Mouse (Mus musculus): Measurements from ENCODE around the gene Abcb4. TPM values are rescaled to one million over a fixed set of nuclear protein-coding genes. Genes with fewer than 3 reads are reported as not detected.
"Not testable (repeated sequence)": the region's sequence is repeated elsewhere in the genome, so short reads cannot be mapped to it uniquely, and the experiment has no call there.

Gene Abcb4
- total RNA-seq (2012; rRNA removed) (0.38 and 0.68 TPM in 2 replicates), total RNA-seq (2014; rRNA removed) (0.24 and 0.27 TPM in 2 replicates), polyA plus RNA-seq (2012; ENCODE audit: insufficient read length, low read depth) (0.29 and 0.37 TPM in 2 replicates)

DNA sequence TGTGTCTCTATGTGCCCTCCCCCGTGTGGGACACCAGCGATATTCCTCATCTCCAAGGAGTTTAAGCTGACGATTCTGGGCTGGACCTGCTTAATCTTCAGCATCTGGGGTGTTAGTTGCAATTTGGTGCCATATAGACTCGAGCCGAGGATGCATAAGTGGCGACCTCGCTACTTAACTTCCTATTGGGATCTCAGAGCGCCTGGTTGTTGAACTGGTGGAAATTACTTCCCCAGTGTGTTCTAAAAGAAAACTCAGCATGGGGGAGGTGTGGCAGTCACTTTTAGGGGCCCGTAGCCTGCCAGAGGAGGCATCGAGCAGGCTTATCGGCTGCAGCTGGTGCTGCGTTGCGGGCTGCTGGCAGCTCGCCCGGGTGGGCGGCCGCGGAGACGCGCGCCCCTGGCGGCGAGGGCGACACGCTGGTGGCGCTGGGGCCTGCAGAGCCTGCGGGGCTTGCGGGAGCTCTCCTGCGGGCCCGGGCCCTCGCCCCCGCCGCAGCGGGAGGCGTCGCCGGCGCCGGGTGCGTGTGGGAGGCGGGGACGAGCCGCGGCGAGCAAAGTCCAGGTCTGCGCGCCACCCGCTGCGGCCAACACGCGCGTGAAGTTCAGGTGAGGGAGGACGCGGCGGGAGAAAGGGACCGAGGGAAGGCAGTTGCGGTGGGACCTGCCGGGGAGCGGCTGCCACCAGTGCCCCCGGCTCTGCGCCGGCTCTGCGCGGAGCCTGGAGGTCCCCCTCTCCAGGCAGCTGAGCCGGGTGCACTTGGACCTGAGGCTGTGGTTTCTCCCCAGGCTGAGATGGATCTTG is at the start of gene Abcb4:
Gene Abcb4, plus strand, starts transcription at position 418 of the 804 bp plus-strand sequence.
- no peak for DNase-seq (ENCODE audit: extremely low read depth)
- Histone ChIP-seq H3K79me2 (replicated peaks; ENCODE audit: control insufficient read depth, extremely low read depth, insufficient read depth, poor library complexity, severe bottlenecking) (no peaks in the 10 kb centered on the region), H3K4me1 (ENCODE audit: control insufficient read depth in 1 of 2, insufficient read depth in 2 of 2) (peaks cover 0 to 12% of the 10 kb centered on the region in 2 experiments; a peak in 1 of 4 replicates), H3K27ac (ENCODE audit: insufficient read depth, low read depth) (no peak within 1 kb of the TSS), H3K36me3 (replicated peaks in 1 of 2; ENCODE audit: control insufficient read depth in 1 of 2, insufficient read depth in 1 of 2, low read length in 1 of 2) (no peaks in the 10 kb centered on the region), H3K27me3 (replicated peaks) (no peaks in the 10 kb centered on the region), H3K9ac (ENCODE audit: insufficient read depth, low read depth) (no peak within 1 kb of the TSS; the same call in 1 of the 2 replicates), H3K4me2 (ENCODE audit: insufficient read depth, low read depth, poor library complexity, severe bottlenecking) (peak within 1 kb of the TSS; percentile 50), H3K4me3 (replicated peaks in 1 of 3; ENCODE audit: low read depth in 2 of 3, low read length in 2 of 3, poor library complexity in 1 of 3) (peak within 1 kb of the TSS in 2 of 3 experiments; percentile 44 to 52), H3K9me3 (replicated peaks; ENCODE audit: low read length) (no peaks in the 10 kb centered on the region)
- dilution Hi-C loops (cut with MboI; ENCODE audit: extremely low pct_ligation_motif_present, extremely low pct_unique_long_range_greater_than_20kb, low sequenced_read_pairs) (no loop called here), in situ Hi-C loops (cut with MboI; ENCODE audit: low pct_ligation_motif_present, low pct_unique_long_range_greater_than_20kb, low sequenced_read_pairs) (no loop called here)
- TF ChIP-seq HCFC1 (IDR thresholded peaks at IDR 0.05; ENCODE audit: low read depth, low read length) (no peak), ETS1 (conservative IDR thresholded peaks at IDR 0.05; ENCODE audit: low read depth, low read length) (no peak), TCF12 (IDR thresholded peaks at IDR 0.05; ENCODE audit: low read depth, low read length) (0 out of 2 replicates have a peak, but pooled peaks have one; percentile 6), CTCF (conservative IDR thresholded peaks at IDR 0.05 in 1 of 2, IDR thresholded peaks at IDR 0.05 in 1 of 2; ENCODE audit: low read depth in 2 of 2, low read length in 2 of 2) (peak in 1 of 2 experiments; percentile 43; a peak in 2 of 4 replicates), JUND (conservative IDR thresholded peaks at IDR 0.05; ENCODE audit: low read depth, low read length) (no peak), JUN (IDR thresholded peaks at IDR 0.05; ENCODE audit: insufficient read depth, low read depth, low read length) (no peak), MEF2A (IDR thresholded peaks at IDR 0.05; ENCODE audit: borderline replicate concordance, low read depth, low read length) (no peak)

DNA sequence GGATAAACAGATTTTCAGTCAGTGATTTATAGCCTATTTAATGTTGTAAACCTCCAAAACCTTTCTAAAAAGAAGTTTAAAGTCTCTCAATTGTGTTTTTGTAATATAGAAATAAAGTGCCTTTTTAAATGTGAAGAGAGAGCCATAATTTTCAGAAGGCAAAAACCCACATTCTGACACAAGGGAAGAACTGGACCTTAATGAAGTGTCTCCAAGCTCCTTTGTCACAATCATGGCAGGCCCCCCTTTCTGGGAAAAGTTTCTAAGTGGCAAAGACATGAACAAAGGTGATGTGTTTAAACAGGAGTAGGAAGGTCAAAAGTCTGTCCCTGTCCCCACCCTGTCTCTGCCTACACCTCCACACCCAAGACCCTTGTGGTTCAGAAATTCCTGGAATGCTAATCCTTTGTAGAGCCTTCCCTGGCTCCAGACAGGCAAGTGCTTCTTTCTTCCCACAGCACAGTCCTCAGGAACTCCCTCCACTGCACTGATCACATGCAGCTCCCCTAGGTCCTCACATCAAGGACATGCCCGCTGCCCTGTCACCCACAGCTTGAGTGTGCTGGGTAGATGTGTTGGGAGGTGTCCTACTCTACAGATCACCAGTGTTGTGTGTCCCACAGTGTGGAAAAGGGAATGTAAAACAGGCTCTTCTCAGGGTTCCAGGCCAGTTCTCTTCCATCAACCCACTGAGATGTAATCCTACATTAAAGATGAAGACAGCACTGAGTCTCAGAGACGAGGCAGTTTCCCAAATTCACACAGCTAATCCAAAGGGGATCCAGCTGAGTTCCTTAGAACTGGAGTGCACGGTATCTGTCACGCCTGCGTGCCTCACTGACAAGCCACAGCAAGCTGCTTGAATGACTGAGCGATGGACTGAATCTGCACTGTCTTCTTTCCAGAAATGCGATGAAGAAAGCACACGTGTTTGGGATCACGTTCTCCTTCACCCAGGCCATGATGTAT is 44.6 kb upstream of the Abcb4 start:
- H3K79me2 ChIP-seq (replicated peaks; ENCODE audit: control insufficient read depth, extremely low read depth, insufficient read depth, poor library complexity, severe bottlenecking); dilution Hi-C loops (cut with MboI; ENCODE audit: extremely low pct_ligation_motif_present, extremely low pct_unique_long_range_greater_than_20kb, low sequenced_read_pairs); H3K36me3 ChIP-seq (replicated peaks in 1 of 2; ENCODE audit: control insufficient read depth in 1 of 2, insufficient read depth in 1 of 2, low read length in 1 of 2); H3K9me3 ChIP-seq (replicated peaks; ENCODE audit: low read length); H3K4me1 ChIP-seq (ENCODE audit: control insufficient read depth in 1 of 2, insufficient read depth in 2 of 2); H3K9ac ChIP-seq (ENCODE audit: insufficient read depth, low read depth); H3K4me2 ChIP-seq (ENCODE audit: insufficient read depth, low read depth, poor library complexity, severe bottlenecking); H3K27me3 ChIP-seq (replicated peaks); H3K4me3 ChIP-seq (replicated peaks in 1 of 3; ENCODE audit: low read depth in 2 of 3, low read length in 2 of 3, poor library complexity in 1 of 3); DNase-seq (ENCODE audit: extremely low read depth); H3K27ac ChIP-seq (ENCODE audit: insufficient read depth, low read depth): not testable (repeated sequence)
- in situ Hi-C loops (cut with MboI; ENCODE audit: low pct_ligation_motif_present, low pct_unique_long_range_greater_than_20kb, low sequenced_read_pairs): loop anchor here (25.0 kb wide), 2 partner anchors 162 to 362 kb away; no protein-coding TSS in a partner anchor

DNA sequence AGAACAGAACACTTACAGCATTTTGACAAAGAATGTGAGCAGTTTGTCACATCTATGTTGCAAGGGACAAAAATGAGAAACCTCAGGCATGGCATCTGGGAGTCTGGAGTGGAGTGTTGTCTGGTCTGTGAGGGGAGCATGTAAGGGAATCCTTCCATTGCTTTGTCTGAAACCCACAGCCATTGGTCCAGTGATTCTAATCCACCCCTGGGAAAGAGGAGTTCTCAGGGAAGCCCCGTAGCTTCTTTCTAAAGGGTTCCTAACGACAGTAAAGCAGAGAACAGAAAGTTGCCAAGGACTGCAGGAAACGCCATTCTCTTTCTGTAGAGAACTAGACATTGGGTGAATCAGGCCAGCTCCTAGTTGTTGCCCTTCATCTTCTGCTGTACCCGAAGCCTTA is 42.7 kb upstream of the Abcb4 start:
- dilution Hi-C loops (cut with MboI; ENCODE audit: extremely low pct_ligation_motif_present, extremely low pct_unique_long_range_greater_than_20kb, low sequenced_read_pairs) (no loop called here), in situ Hi-C loops (cut with MboI; ENCODE audit: low pct_ligation_motif_present, low pct_unique_long_range_greater_than_20kb, low sequenced_read_pairs) (no loop called here)
- H3K4me3 ChIP-seq (replicated peaks in 1 of 3; ENCODE audit: low read depth in 2 of 3, low read length in 2 of 3, poor library complexity in 1 of 3): no peak overlapping the region
- no peaks in the 10 kb centered on the region for H3K27me3 ChIP-seq (replicated peaks)
- H3K4me2 ChIP-seq (ENCODE audit: insufficient read depth, low read depth, poor library complexity, severe bottlenecking): no peak overlapping the region
- no peaks in the 10 kb centered on the region for H3K79me2 ChIP-seq (replicated peaks; ENCODE audit: control insufficient read depth, extremely low read depth, insufficient read depth, poor library complexity, severe bottlenecking)
- H3K9ac ChIP-seq (ENCODE audit: insufficient read depth, low read depth): no peak overlapping the region
- DNase-seq (ENCODE audit: extremely low read depth): no peak
- no peaks in the 10 kb centered on the region for H3K9me3 ChIP-seq (replicated peaks; ENCODE audit: low read length)
- H3K36me3 ChIP-seq (replicated peaks in 1 of 2; ENCODE audit: control insufficient read depth in 1 of 2, insufficient read depth in 1 of 2, low read length in 1 of 2): peaks cover 0 to 4% of the 10 kb centered on the region in 2 experiments
- H3K4me1 ChIP-seq (ENCODE audit: control insufficient read depth in 1 of 2, insufficient read depth in 2 of 2): no peaks in the 10 kb centered on the region
- no peak overlapping the region for H3K27ac ChIP-seq (ENCODE audit: insufficient read depth, low read depth)
- TF ChIP-seq ZMIZ1 (IDR thresholded peaks at IDR 0.05; ENCODE audit: low read depth, low read length): no peak
- no peak for TF ChIP-seq MAZ (IDR thresholded peaks at IDR 0.05; ENCODE audit: low read depth, low read length)
- TF ChIP-seq USF1 (IDR thresholded peaks at IDR 0.05; ENCODE audit: low read depth, low read length): no peak
- no peak for TF ChIP-seq MYC (IDR thresholded peaks at IDR 0.05; ENCODE audit: low read depth, low read length)
- TF ChIP-seq JUN (IDR thresholded peaks at IDR 0.05; ENCODE audit: insufficient read depth, low read depth, low read length): no peak
- TF ChIP-seq ZC3H11A (IDR thresholded peaks at IDR 0.05; ENCODE audit: low read depth, low read length): no peak
- no peak for TF ChIP-seq POLR2A (IDR thresholded peaks at IDR 0.05; ENCODE audit: low read depth, low read length)
- TF ChIP-seq TCF12 (IDR thresholded peaks at IDR 0.05; ENCODE audit: low read depth, low read length): no peak
- TF ChIP-seq CHD1 (IDR thresholded peaks at IDR 0.05; ENCODE audit: low read depth, low read length): no peak
- no peak for TF ChIP-seq KAT2A (IDR thresholded peaks at IDR 0.05; ENCODE audit: insufficient replicate concordance, low read length)
- TF ChIP-seq EP300 (IDR thresholded peaks at IDR 0.05; ENCODE audit: low read length): no peak
- no peak for TF ChIP-seq RCOR1 (conservative IDR thresholded peaks at IDR 0.05; ENCODE audit: low read depth, low read length)
- no peak for TF ChIP-seq MAX (IDR thresholded peaks at IDR 0.05; ENCODE audit: low read length)
- no peak for TF ChIP-seq CTCF (conservative IDR thresholded peaks at IDR 0.05 in 1 of 2, IDR thresholded peaks at IDR 0.05 in 1 of 2; ENCODE audit: low read depth in 2 of 2, low read length in 2 of 2)
- no peak for TF ChIP-seq ETS1 (conservative IDR thresholded peaks at IDR 0.05; ENCODE audit: low read depth, low read length)
- TF ChIP-seq NRF1 (IDR thresholded peaks at IDR 0.05; ENCODE audit: low read depth, low read length): no peak
- no peak for TF ChIP-seq ZKSCAN1 (IDR thresholded peaks at IDR 0.05; ENCODE audit: borderline replicate concordance, low read depth, low read length)
